Mouse (Mus musculus): ENCODE data around the gene Opcml.

DNA sequence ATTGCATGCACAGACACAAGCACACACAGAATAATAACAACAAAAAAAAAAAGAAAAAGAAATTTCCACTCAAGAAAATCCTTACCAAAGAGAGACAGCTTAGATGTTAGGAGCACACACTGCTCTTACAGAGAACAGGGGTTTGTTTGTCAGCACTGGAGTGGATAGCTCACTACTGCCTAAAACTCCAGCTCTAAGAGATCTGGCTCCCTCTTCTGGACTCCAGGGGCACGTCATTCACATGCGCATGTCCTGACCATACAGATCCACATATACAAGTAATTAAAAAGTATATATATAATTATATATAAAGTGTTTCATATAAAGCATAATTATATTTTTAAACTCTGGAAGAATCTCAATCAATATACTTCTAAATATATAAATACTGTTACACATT, 958.3 kb downstream of the Opcml start:
- TF ChIP-seq POLR2A (IDR thresholded peaks at IDR 0.05; ENCODE audit: insufficient read length, low read depth) (no peak), USF1 (IDR thresholded peaks at IDR 0.05; ENCODE audit: low read depth) (no peak), MAX (IDR thresholded peaks at IDR 0.05; ENCODE audit: low read depth) (no peak), MYOG (IDR thresholded peaks at IDR 0.05; ENCODE audit: control insufficient read depth in 1 of 3, insufficient read depth in 1 of 3, insufficient read length in 2 of 3, low read depth in 2 of 3) (no peak), TCF3 (IDR thresholded peaks at IDR 0.05; ENCODE audit: insufficient read length, low read depth) (no peak), REST (IDR thresholded peaks at IDR 0.05; ENCODE audit: insufficient read depth, insufficient read length) (no peak), TCF12 (IDR thresholded peaks at IDR 0.05; ENCODE audit: insufficient read depth, poor library complexity, severe bottlenecking) (no peak), E2F4 (IDR thresholded peaks at IDR 0.05; ENCODE audit: insufficient read depth) (no peak), MYOD1 (IDR thresholded peaks at IDR 0.05; ENCODE audit: control insufficient read depth in 1 of 3, insufficient read length in 2 of 3, low read depth in 2 of 3) (no peak)
